Mouse (Mus musculus) granulocyte monocyte progenitor cell, adult 5-6 weeks (primary cell): ENCODE results near the gene Sox30. TPM values are rescaled to one million over a fixed set of nuclear protein-coding genes. Genes with fewer than 3 reads are reported as not detected.
"Not testable (repeated sequence)": the region's sequence is repeated elsewhere in the genome, so short reads cannot be mapped to it uniquely, and the experiment has no call there.

ENCODE experiments used
- ATAC-seq: replicated peaks from 2 replicates; pipeline ENCODE4 v1.8.0; 2016; ENCODE audit warnings: mild to moderate bottlenecking, moderate TSS enrichment, inconsistent platforms; ENCODE audit not compliant: poor library complexity, severe bottlenecking
- total RNA-seq, 2 experiments: library from RNA; stranded (forward) in 1 of 2; stranded (reverse) in 1 of 2; fragments of 200-712, 200-1000 nt in 1 of 2; fragments of >200 nt in 1 of 2; fragmentation: Nextera tagmentation in 1 of 2; gene quantifications; 2 replicates each; pipeline ENCODE4 v1.2.3; 2014 to 2017

The Sox30 gene
- total RNA-seq, 2 experiments from 2014 or later, result not detected

DNA sequence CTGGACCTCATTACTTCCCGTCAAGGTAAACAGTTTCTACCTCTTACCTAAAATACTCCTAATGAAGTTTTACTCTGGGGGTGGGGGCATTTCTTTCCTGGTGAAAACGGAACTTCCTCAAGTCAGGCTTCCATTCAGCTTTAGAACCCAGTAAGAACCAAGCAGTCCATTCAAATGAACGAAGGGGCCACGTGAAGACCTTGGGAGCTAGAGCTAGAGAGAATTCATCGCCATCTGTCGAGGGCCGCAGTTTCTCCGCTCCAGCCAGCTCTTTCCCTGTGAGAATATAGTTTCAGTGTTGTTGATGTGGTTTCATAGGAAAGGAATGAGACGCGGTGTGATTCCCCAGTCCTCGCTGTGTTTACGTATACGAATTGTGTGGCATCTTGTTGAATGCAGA, 12.0 kb downstream of the Sox30 start:
- ATAC-seq, result no peak

DNA sequence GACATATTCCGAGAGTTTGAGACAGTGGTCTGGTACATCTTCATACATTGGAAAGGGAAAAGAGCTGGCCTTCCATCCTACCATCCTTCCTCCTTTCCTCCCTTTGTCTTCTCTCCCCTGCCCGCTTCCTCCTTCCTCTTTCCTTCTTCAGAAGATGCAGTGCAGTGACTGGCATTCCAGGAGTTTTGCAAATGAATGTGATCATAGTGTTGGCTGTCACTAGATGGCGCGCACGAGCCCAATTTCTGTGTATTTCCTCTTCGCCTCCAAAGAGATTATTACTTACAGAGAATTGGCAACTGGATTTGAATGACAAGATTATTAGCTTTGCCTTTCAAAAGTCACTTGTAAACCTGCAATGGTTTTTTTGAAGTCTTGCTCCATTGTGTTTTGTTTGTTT, 36.0 kb downstream of the Sox30 start:
- ATAC-seq, result peak; percentile 65

DNA sequence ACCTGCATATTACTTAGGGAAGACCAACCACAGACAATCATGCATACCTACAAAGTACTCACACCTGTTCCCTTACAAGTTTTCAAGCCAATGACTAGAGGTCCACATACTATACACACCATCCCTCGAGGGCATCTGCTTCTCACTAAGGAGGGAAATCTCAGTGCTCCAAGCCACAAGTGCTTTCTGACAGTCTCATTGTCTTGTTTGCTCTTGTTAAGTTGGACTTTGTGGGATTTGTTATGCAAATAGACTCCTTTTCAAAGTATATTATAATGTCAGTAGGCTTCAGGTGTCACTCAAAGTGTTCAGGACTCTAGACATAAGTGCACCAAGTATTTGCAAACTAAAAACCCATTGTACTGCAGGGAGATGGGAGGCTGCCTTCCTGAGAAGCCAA, 40.1 kb downstream of the Sox30 start:
- ATAC-seq, result no peak

DNA sequence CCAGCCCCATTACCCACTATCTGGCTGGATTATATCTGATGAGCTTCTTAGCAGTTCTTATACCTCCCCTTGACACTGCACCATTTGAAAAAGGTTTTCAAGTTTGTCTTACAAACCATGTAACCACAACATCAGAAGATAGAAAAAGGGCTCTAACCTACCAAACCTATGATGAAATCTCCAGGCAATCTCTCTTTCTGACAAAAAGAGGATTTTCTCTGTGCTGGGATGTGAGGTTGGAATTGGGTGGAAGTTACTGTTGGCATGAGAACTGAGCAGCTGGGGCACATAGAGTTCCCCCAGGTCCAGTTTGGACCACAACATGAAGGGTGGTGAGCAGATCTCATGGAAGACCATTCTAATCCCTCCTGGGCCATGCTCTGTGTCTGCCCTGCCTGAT, 41.7 kb downstream of the Sox30 start:
- no peak for ATAC-seq

DNA sequence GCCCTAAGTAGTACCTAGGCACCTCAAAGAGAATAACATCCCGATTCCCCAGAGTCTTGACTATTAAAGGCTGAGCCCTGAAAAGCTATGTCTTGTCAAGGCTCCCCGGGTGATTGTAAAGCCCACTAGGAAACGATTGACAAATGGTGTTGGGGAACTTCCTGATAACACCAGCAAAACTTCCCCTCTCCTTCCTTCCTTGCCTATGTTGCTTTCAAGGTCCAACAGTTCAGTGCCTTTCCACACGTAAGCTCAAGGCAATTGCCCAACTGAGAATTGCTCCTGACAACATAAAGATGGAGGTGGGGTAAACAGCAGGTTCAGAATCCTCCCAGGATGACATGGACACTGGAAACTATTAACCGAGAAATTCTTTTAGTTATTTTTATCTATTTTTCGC, 42.9 kb downstream of the Sox30 start:
- peak; percentile 48 for ATAC-seq

DNA sequence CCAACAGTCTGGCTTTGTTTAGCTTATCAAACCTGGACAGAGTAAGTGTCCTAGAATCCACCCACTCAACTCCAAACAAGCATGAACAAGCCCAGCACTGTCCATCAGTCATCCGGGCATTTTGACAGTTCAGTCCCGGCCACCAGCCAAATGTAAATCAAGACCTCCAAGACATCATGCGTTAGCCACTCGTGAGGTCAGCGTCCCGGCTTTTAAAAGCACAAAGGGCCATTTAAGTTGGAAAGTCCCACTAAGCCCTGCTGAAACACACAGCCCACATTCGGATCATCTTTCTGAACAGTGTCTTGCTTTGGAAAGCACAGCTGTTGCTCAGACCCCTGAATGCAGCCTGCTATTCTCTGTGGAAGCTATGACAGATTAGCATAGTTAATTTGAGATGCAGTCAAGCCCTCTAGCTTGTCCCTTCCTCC, 45.9 kb downstream of the Sox30 start:
- no peak for ATAC-seq

DNA sequence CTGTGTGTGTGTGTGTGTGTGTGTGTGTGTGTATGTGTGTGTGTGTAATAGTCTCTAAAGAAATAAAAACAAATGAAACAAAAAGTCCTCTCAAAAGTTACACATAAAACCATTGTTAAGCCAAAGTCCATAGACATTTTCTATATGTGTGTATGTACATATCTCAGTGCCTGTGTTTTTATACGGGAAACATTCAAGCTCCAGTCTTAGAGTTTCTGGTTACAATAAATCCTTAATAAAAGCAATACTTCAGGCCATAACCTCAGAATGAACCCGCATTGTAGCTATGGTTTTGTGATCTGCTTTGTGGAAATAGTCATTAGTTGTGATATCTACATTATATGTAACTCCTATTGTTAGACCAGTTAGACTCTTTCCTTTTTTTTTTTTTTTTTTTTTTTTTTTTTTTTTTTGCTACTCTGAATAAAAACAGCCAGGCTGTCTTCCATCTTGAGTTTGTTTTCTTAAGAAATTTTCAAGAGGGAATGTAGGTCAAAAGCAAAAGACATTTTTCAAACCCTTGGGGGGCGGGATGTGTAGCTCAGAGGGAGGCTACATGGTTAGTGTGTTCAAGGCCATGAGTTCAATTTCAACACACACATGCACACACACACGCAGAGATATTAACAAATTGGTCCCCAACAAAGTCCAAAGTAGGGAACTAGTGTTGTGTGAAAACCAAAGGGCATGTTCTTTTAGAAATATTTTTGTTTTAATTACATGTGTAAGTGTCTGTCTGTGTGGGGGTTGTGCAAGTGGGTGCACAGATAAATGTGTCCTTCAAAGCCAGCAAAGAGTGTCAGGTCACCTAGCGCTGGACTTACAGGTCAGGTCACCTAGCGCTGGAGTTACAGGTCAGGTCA, 48.1 kb downstream of the Sox30 start:
- no peak for ATAC-seq

DNA sequence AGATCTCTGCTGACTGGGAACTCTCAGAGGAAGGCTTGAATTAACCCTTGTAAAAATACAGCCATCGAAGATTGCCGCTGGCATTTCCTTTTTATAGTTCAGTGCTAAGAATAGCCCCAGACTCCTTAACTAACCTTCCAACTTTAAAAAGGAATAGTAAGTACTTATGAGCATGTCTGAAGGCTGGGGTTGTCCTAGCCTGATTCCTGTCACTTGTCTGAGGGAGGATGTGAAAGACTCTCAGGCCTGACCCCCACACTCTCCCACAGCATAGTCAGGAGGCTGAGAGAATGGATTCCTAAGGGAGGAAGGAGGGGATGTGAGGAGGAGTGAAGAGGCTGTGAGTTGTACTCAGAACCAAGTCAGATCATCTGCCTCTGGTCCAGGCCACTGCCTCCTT, 49.4 kb downstream of the Sox30 start:
- ATAC-seq, result no peak

DNA sequence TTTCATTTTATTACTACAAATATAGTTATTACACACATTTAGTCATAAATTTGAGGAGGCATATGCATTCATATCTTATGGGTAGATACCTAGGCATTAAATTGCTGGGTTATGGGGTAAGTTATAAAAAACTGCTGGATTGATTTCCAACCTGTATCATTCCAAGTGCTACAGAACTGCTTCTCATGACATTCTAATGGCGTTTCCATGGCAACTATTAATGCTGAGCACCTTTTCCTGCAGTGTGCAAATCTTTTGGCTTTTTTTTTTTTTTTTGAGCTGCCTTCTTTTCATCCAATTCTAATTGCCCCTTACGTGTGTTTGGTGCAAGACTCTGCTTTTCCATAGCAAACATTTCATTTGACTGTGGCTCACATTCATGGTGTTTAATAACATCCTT, 49.9 kb downstream of the Sox30 start:
- no peak for ATAC-seq

DNA sequence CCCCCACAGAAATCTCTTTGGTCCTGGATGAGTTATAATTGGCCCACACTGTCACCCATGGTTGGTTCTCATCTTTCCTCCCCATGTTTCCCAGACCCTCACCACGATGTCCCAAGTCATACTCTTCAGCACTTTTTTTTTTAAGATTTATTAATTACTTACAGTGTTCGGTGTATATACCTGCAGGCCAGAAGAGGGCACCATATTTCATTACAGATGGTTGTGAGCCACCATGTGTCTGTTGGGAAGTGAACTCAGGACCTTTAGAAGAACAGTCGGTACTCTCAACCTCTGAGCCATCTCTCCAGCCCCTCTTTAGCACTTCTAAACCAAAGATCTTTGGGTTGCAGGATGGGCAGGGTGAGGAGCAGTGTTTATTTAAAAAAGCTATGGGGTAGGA, 51.4 kb downstream of the Sox30 start:
- ATAC-seq, result no peak

DNA sequence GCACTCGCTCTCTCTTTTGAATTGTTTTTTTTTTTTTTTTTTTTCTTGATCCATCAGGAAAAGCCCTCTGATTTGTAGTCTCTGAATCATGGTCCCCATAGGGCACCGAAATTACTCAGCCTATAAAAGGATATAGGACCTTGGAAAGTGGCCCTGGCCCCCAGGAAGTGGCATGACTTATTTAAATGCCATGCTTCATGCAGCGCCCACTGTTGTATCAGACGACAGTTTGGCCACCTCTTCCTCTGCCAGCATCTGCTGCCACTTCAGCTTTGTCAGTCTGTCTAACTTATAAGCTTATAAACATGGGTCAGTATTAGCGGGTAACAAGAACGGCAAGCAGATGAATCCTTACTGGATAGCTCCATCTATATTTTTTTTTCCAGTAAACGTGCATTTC, 52.8 kb downstream of the Sox30 start:
- ATAC-seq, result no peak

DNA sequence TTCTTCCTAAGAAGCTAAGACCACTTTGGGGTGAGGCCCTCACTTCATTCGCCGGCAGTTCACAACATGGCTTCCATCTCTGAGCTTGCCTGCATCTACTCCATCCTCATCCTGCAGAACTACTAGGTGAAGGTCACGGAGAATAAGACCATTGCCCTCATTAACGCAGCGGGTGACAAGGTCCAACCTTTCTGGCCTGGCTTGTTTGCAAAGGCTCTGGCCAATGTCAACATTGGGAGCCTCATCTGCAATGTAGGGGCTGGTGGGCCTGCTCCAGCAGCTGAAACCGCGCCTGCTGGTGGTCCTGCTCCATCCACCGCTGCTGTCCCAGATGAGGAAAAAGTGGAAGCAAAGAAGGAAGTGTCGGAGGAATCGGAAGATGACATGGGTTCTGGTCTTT, 56.3 kb downstream of the Sox30 start:
- ATAC-seq, result no peak

DNA sequence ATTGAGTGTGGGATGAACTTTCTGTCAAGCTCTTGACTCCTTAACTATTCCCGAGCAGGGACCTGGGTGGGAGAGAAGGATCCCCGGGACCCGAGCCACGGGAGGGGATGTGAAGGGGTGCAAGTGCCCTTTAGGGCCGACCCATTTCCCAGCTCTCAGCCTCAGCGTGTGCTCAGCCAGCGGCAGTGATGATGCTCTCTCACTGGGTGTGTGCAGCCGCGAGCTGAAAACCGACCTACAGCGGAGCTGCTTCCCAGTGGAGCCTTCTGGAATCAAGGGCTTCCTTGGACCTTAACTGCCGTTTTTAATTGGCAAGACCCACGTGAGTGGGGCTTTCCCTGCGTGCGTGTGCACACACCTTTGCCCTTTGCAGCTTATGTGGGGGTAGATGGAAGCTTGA, 58.8 kb downstream of the Sox30 start:
- ATAC-seq, result no peak

DNA sequence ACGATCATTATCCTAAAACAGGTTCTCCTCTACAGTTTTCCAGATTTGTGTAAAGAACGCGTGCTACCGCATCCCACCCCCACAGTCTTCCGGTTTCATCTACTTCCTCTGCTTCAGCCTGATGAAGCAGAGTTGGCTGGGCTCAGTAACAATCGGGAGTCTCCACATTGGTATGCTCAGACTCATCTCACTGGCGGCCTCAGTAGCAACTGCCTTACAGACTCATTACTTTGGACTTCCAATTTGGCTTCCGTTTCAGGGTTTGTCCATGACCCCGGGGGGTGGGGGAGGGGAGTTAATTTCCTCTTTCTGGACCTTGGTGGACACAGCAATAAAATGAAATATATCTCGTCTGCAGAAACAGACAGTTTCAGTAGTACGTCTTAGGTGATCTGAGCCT, 59.2 kb downstream of the Sox30 start:
- no peak for ATAC-seq

DNA sequence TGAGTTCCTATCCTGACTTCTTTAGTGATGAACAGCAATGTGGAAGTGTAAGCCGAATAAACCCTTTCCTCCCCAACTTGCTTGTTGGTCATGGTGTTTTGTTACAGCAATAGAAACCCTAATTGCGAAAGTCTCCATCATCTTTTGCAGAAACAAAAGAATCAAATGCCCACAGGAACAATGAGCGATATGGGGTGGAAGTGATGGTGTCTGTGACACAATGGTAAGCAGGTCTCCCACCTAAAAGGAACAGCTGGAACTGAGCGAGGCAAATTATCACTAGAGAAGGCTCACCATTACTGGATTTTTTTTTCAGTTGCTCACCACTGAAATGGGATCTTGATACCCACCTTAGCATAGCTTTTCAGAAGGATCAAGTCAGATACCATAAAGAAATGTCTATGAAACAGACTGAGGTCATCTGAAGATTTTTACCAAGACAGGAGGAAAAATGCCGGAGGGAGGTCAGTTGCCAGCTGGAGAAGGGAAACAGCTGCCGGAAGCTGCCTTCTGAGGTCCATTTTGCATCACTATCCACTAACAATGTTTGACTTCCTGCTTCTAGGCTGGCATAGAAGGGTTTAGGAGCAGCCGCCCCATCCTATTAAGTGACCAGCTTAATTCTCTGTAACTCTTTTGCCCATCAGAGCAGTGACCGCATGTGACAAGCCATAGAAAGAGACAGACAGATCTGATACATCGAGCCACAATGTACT, 60.9 kb downstream of the Sox30 start:
- ATAC-seq, result no peak

DNA sequence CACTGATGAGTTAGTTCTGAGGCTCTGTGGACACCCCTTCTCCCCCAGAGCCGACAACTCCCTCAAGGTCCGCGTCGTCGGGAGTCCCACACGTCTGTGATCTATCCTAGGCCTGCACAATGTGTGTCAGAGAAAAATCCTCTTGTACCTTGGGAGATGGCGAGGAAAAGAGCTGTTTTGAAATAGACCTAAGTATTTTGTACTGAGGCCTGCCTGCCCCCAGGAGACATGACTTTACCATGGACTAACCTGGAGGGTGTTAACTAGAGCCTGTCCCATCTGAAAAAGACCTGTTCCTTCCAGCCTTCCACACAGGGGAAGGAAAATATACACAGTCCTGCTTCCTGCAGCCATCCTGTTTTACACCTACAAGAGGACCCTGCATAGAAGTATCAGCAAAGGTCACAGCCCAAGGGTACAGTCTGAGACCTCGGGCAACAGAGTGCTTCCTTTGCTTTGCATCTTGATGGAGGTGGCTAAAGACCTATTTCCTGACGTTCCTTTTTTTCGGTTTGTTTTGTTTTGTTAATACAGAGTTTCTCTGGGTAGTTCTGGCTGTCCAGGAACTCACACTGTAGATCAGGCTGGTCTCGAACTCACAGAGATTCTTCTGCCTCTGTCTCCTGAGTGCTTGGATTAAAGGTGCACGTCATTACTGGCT, 61.6 kb downstream of the Sox30 start:
- ATAC-seq, result no peak

DNA sequence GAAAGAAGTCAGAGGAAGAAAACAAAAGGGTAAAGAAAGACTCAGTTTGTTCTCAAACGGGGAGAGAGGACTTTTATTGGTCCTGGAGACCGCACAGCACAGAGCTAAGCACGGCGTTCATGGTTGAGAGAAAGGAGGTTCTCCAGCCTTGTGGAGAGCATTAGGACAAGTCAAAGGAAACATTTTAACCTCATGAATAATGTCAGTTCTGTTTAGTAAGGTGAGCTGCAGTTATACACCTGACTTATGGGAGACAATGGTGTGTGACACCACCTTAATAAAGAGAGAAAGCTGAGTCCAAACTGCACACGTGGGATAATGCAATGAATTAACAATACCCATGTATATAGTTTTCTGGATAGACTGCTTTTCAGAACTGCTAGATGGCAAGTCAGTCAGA, 64.7 kb downstream of the Sox30 start:
- ATAC-seq, result no peak

DNA sequence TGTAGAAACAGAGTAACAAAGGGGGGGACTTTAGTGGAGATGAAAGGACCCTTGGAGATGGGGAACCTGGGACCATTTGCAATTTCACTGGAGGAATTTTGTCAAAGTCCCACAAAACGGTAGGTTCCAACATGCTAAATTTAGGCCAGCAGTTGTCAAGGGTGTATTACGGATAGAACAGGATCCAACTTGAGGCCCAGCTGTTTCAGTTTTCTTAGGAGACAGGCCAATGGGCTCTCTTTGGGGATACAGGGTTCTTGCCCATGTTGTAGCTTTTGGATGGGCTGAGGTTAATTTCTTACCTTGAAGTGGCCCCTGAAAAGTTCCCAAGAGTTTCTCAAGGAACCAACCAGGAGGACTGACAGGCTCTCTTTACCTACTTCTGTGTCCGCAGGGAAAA, 67.2 kb downstream of the Sox30 start:
- no peak for ATAC-seq

DNA sequence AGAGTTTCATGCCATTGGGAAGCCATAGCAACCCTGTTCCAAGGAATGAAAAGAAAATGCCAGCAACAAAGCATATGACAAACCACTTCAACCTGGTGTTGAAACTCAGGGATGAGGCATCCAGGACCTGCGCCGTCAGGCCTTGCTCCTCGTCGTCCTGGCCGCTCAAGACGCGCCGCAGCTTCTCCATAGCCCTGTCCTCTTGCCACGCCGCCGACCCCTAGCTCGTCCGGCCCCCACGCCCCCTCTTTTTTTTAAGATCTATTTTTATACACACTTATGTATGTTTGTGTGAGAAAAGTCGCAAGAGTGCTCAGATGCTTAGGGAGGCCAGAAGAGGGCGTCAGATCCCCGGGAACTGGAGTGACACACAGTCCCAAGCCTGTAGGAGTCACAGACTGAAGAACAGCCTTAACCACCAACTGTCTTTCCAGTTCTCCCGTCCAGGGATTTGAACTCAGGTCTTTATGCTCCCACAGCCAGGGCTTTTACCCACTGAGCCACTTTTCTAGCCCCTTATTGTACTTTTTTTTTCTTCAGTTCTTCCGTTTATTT, 72.1 kb downstream of the Sox30 start, which contains the start of gene Gm12166:
Gene Gm12166 (minus strand): TSS at position 217 of the 555 bp plus-strand sequence.
- peak; percentile 67 for ATAC-seq

DNA sequence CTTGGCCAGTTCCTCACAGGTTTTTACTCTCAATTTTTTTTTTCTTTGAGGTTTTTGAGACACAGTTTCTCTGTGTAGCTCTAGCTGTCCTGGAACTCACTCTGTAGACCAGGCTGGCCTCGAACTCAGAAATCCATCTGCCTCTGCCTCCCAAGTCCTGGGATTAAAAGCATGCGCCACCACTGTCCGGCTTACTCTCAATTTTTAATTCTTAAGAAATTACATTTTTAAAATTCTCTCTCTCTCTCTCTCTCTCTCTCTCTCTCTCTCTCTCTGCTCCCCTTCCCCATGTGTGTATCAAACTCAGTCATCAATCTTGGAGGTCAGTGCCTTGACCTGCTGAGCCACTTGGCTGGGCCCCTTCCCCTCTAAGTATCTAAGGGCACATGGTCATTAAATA, 73.3 kb downstream of the Sox30 start:
- not testable (repeated sequence) for ATAC-seq

DNA sequence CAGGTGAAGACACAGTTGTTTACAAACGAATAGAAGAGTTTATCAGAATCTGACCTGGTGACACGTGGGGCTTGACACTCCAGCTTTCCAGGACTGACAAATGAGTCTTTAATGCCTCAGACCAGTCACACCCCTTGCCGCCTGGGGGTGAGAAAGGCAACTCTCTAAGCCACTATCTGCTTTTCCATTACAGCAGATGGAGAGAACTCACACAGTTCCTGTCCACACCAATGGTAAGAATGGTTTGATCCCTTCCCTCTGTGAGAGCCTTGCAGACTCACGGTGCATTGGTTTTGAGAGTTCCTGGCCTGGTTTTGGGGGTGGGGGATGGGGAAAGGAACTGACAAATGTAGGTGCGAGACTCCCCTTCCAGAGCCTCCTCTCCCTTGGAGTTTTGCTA, 74.2 kb downstream of the Sox30 start:
- ATAC-seq, result no peak
